Mouse (Mus musculus) hindbrain, postnatal 0 days (tissue): ENCODE data around the gene Plcb3. TPM values are rescaled to one million over a fixed set of nuclear protein-coding genes. Genes with fewer than 3 reads are reported as not detected.

Source experiments
- ATAC-seq: fragments of 200-750 bp; cut with Nextera tagmentation; 2 replicates; pipeline ENCODE4 v1.8.0; 2017; ENCODE audit warnings: mild to moderate bottlenecking, moderate TSS enrichment, moderate library complexity
- DNase-seq: peaks from one replicate; pipeline ENCODE4 v3.0.0-alpha.2; 2015; ENCODE audit warnings: low spot score
- H3K27ac ChIP-seq: fragments of 300-500 bp; sonication (generic); 2 replicates; pipeline ENCODE4 v1.5.1; 2014; ENCODE audit warnings: mild to moderate bottlenecking
- H3K27me3 ChIP-seq: fragments of 300-500 bp; sonication (generic); 2 replicates; pipeline ENCODE4 v1.6.1; 2014; ENCODE audit warnings: low read length, mixed read lengths; ENCODE audit not compliant: insufficient read depth
- H3K36me3 ChIP-seq: fragments of 300-500 bp; sonication (generic); 2 replicates; pipeline ENCODE4 v1.6.1; 2014; ENCODE audit warnings: low read length, mixed read lengths; ENCODE audit not compliant: insufficient read depth
- H3K4me1 ChIP-seq: fragments of 300-500 bp; sonication (generic); 2 replicates; pipeline ENCODE4 v1.6.1; 2014; ENCODE audit warnings: antibody characterized with exemption, low read length, mixed read lengths; ENCODE audit not compliant: insufficient read depth
- H3K4me2 ChIP-seq: fragments of 300-500 bp; sonication (generic); 2 replicates; pipeline ENCODE4 v1.6.1; 2014; ENCODE audit warnings: low read depth, mild to moderate bottlenecking, low read length, moderate library complexity, mixed read lengths
- H3K4me3 ChIP-seq: fragments of 300-500 bp; sonication (generic); 2 replicates; pipeline ENCODE4 v1.5.1; 2014; ENCODE audit warnings: low read length
- H3K9ac ChIP-seq: fragments of 300-500 bp; sonication (generic); replicated peaks from 2 replicates; pipeline ENCODE4 v1.6.1; 2014; ENCODE audit warnings: mild to moderate bottlenecking, low read length, moderate library complexity, mixed read lengths
- H3K9me3 ChIP-seq: fragments of 300-500 bp; sonication (generic); 2 replicates; pipeline ENCODE4 v1.6.1; 2016; ENCODE audit warnings: low read length, mixed read lengths
- CTCF ChIP-seq: IDR thresholded peaks from 2 replicates; pipeline ENCODE4 v1.5.1; 2016; ENCODE audit warnings: antibody characterized with exemption, control low read depth, low read depth
- WGBS: fragments of 180-500 bp; shearing (Covaris S2); extraction: QIAGEN DNeasy Blood & Tissue Kit; methylation state at CpG from one replicate; pipeline ENCODE4 v1.1.7; 2014; 5-methylcytosine and 5-hydroxymethylcytosine counted together
- polyA plus RNA-seq: library from polyadenylated mRNA; unstranded; fragments of >200 nt; fragmentation: Nextera tagmentation; extraction: Ambion mirVana; gene quantifications from 2 replicates; pipeline ENCODE4 v1.2.1, GENCODE M21; 2015
- total RNA-seq: library from RNA; depleted of rRNA; stranded (reverse); fragments of >200 nt; gene quantifications from 2 replicates; pipeline ENCODE4 v1.2.3, GENCODE M21; 2014

The Plcb3 gene
- total and polyA plus RNA-seq, 2 experiments from 2014 or later, result 11.1 to 18.5 TPM

GRCm38 (mm10) chr19:6941372-6942248 lies 34.7 kb downstream of the Plcb3 start, which contains the start of gene Bad:
Gene Bad, plus strand, starts transcription at chr19:6941861.
- H3K36me3 ChIP-seq, result no peaks in the 10 kb centered on the region
- no peaks in the 10 kb centered on the region for H3K9me3 ChIP-seq
- peaks cover 24% of the 10 kb centered on the region for H3K4me1 ChIP-seq
- DNase-seq, result peak; percentile 97
- no peak for TF ChIP-seq CTCF
- peak within 1 kb of the TSS; percentile 61 for H3K4me3 ChIP-seq
- ATAC-seq, result peak; percentile 81
- WGBS, result under 1% methylated on average over 81 of the region's 83 CpGs
- peak within 1 kb of the TSS; percentile 80 for H3K9ac ChIP-seq
- no peaks in the 10 kb centered on the region for H3K27me3 ChIP-seq
- peak within 1 kb of the TSS; percentile 91 for H3K27ac ChIP-seq
- peak within 1 kb of the TSS; percentile 99 for H3K4me2 ChIP-seq

DNA sequence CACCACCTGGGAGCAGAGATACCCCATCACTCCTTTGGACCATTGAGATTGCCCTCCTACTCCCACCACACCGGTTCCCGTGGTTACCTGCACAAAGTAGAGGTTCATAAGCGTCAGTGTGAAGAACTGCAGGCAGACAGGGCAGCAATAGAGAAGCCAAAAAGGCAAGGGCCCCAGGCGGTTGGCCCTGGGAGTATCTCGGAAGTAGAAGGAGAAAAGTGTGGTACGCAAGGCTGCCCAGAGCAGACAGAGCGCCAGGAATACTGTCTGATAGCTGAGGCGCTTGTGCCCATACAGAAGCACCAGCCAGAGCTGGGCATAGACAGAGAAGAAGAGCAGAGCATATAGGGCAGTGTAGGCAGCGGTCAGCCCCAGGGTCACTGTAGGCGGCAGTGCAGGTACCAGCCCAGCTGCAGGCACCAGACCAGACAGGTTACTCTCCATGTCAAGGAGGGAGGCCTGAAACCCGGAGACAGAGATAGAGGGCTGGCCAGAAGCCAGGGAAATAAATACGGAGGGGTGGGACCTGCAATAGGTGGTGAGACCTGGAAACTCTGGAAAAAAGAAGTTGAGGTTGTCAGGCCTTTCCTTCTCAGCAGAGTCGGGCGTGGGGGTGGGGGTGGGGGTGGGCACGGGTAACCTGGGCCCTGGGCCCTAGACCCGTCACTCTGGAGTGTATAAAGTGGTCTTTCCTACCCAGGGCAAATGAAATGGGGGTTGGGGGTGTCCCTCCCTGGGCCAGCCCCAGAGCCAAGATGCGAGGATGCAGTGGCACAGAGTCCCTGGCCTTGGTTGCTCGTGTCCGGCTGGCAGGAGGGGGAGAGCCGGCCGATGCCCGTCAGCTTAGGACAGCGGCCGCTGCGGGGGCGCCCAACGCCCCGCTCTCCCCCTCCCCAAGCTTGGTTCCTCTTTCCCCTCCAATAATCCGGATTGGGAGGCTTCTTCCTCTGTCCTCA lies 35.6 kb downstream of the Plcb3 start:
- H3K9me3 ChIP-seq, result no peaks in the 10 kb centered on the region
- peak overlapping the region; percentile 91 for H3K27ac ChIP-seq
- no peaks in the 10 kb centered on the region for H3K27me3 ChIP-seq
- peak overlapping the region; percentile 61 for H3K4me3 ChIP-seq
- ATAC-seq (peak; percentile 16; the same call in 1 of the 2 replicates), DNase-seq (no peak)
- TF ChIP-seq CTCF, result no peak
- peak overlapping the region; percentile 80 for H3K9ac ChIP-seq
- no peaks in the 10 kb centered on the region for H3K36me3 ChIP-seq
- peaks cover 24% of the 10 kb centered on the region for H3K4me1 ChIP-seq
- peak overlapping the region; percentile 99 for H3K4me2 ChIP-seq
- 18% methylated on average over 29 of the region's 29 CpGs for WGBS

- Histone ChIP-seq H3K4me2 (peak overlapping the region; percentile 99), H3K36me3 (no peaks in the 10 kb centered on the region), H3K4me3 (no peak overlapping the region), H3K9me3 (no peaks in the 10 kb centered on the region), H3K4me1 (peaks cover 24% of the 10 kb centered on the region), H3K27ac (no peak overlapping the region), H3K9ac (0 out of 2 replicates have a peak overlapping the region, but pooled peaks have one; percentile 6), H3K27me3 (no peaks in the 10 kb centered on the region)
- WGBS, result 90% methylated on average over 20 of the region's 20 CpGs
- ATAC-seq, result no peak
- TF ChIP-seq CTCF, result no peak
- no peak for DNase-seq
Observed at GRCm38 (mm10) chr19:6939106-6940002, 36.9 kb downstream of the Plcb3 start.

GRCm38 (mm10) chr19:6937541-6938465 lies 38.5 kb downstream of the Plcb3 start:
- ATAC-seq (no peak), DNase-seq (no peak)
- H3K4me1 ChIP-seq, result peaks cover 29% of the 10 kb centered on the region
- no peak overlapping the region for H3K4me3 ChIP-seq
- 64% methylated on average over 16 of the region's 16 CpGs for WGBS
- peaks cover 2% of the 10 kb centered on the region for H3K27me3 ChIP-seq
- H3K9me3 ChIP-seq, result no peaks in the 10 kb centered on the region
- H3K27ac ChIP-seq, result no peak overlapping the region
- no peak overlapping the region for H3K4me2 ChIP-seq
- H3K36me3 ChIP-seq, result no peaks in the 10 kb centered on the region
- TF ChIP-seq CTCF, result no peak
- no peak overlapping the region for H3K9ac ChIP-seq

- Histone ChIP-seq H3K4me2 (no peak overlapping the region), H3K4me1 (peaks cover 26% of the 10 kb centered on the region), H3K27ac (no peak overlapping the region), H3K36me3 (no peaks in the 10 kb centered on the region), H3K4me3 (no peak overlapping the region), H3K27me3 (peaks cover 6% of the 10 kb centered on the region), H3K9me3 (no peaks in the 10 kb centered on the region), H3K9ac (no peak overlapping the region)
- DNase-seq, result peak; percentile 31
- WGBS, result 27% methylated on average over 3 of the region's 3 CpGs
- no peak for ATAC-seq
- TF ChIP-seq CTCF, result peak; percentile 55
Observed at GRCm38 (mm10) chr19:6936299-6936698, 40.0 kb downstream of the Plcb3 start.
